Mouse (Mus musculus): ENCODE results near the gene Cramp1l. TPM values are rescaled to one million over a fixed set of nuclear protein-coding genes. Genes with fewer than 3 reads are reported as not detected.

Cramp1l gene
- total and polyA plus RNA-seq, 2 experiments from 2014 or later = 3.2 to 22.3 TPM

GRCm38 (mm10) chr17:25053274-25053673 lies 37.7 kb upstream of the Cramp1l start:
- H3K36me3 ChIP-seq (ENCODE audit: insufficient read depth, low read length) = peaks cover 52% of the 10 kb centered on the region
- TF ChIP-seq CTCF (IDR thresholded peaks at IDR 0.05) = no peak
- 88% methylated on average over 9 of the region's 9 CpGs for WGBS

GRCm38 (mm10) chr17:25047143-25047542 lies 31.6 kb upstream of the Cramp1l start:
- Histone ChIP-seq H3K4me3 (ENCODE audit: low read depth, low read length) (no peak overlapping the region), H3K9me3 (ENCODE audit: low read length) (no peaks in the 10 kb centered on the region), H3K4me2 (ENCODE audit: low read depth, low read length, poor library complexity, severe bottlenecking) (no peak overlapping the region), H3K36me3 (ENCODE audit: insufficient read depth, low read length) (peaks cover 42% of the 10 kb centered on the region), H3K27ac (ENCODE audit: low read depth, low read length) (no peak overlapping the region), H3K27me3 (ENCODE audit: insufficient read depth, low read length) (no peaks in the 10 kb centered on the region), H3K4me1 (ENCODE audit: insufficient read depth, low read length) (no peaks in the 10 kb centered on the region), H3K9ac (replicated peaks; ENCODE audit: low read length, poor library complexity, severe bottlenecking) (no peak overlapping the region)
- ATAC-seq (ENCODE audit: low FRiP score) (no peak), DNase-seq (ENCODE audit: low spot score) (no peak)
- TF ChIP-seq CTCF (IDR thresholded peaks at IDR 0.05) = no peak
- WGBS = 89% methylated on average over 5 of the region's 6 CpGs

More at GRCm38 (mm10) chr17:25053274-25053673, 37.7 kb upstream of the Cramp1l start:
- H3K27me3 ChIP-seq (ENCODE audit: insufficient read depth, low read length) = no peaks in the 10 kb centered on the region
- H3K4me1 ChIP-seq (ENCODE audit: insufficient read depth, low read length) = no peaks in the 10 kb centered on the region
- H3K9ac ChIP-seq (replicated peaks; ENCODE audit: low read length, poor library complexity, severe bottlenecking) = no peak overlapping the region
- no peak overlapping the region for H3K27ac ChIP-seq (ENCODE audit: low read depth, low read length)
- DNase-seq (ENCODE audit: low spot score) (no peak), ATAC-seq (ENCODE audit: low FRiP score) (no peak)
- H3K4me3 ChIP-seq (ENCODE audit: low read depth, low read length) = no peak overlapping the region
- no peaks in the 10 kb centered on the region for H3K9me3 ChIP-seq (ENCODE audit: low read length)
- no peak overlapping the region for H3K4me2 ChIP-seq (ENCODE audit: low read depth, low read length, poor library complexity, severe bottlenecking)

- TF ChIP-seq CTCF (IDR thresholded peaks at IDR 0.05) = no peak
- ATAC-seq (ENCODE audit: low FRiP score) (no peak), DNase-seq (ENCODE audit: low spot score) (no peak)
Measured at GRCm38 (mm10) chr17:25045281-25045680, 29.7 kb upstream of the Cramp1l start.

GRCm38 (mm10) chr17:25044879-25045278 lies 29.3 kb upstream of the Cramp1l start:
- 76% methylated on average over 7 of the region's 7 CpGs for WGBS
- H3K4me2 ChIP-seq (ENCODE audit: low read depth, low read length, poor library complexity, severe bottlenecking) = no peak overlapping the region
- TF ChIP-seq CTCF (IDR thresholded peaks at IDR 0.05) = no peak
- H3K4me1 ChIP-seq (ENCODE audit: insufficient read depth, low read length) = no peaks in the 10 kb centered on the region
- H3K27ac ChIP-seq (ENCODE audit: low read depth, low read length) = no peak overlapping the region
- DNase-seq (ENCODE audit: low spot score) (no peak), ATAC-seq (ENCODE audit: low FRiP score) (no peak)
- H3K9me3 ChIP-seq (ENCODE audit: low read length) = no peaks in the 10 kb centered on the region
- no peaks in the 10 kb centered on the region for H3K27me3 ChIP-seq (ENCODE audit: insufficient read depth, low read length)
- no peak overlapping the region for H3K9ac ChIP-seq (replicated peaks; ENCODE audit: low read length, poor library complexity, severe bottlenecking)
- no peak overlapping the region for H3K4me3 ChIP-seq (ENCODE audit: low read depth, low read length)
- H3K36me3 ChIP-seq (ENCODE audit: insufficient read depth, low read length) = peaks cover 40% of the 10 kb centered on the region

More at GRCm38 (mm10) chr17:25045281-25045680, 29.7 kb upstream of the Cramp1l start:
- 93% methylated on average over 4 of the region's 4 CpGs for WGBS
- H3K36me3 ChIP-seq (ENCODE audit: insufficient read depth, low read length) = peaks cover 41% of the 10 kb centered on the region
- no peak overlapping the region for H3K9ac ChIP-seq (replicated peaks; ENCODE audit: low read length, poor library complexity, severe bottlenecking)
- no peaks in the 10 kb centered on the region for H3K4me1 ChIP-seq (ENCODE audit: insufficient read depth, low read length)
- H3K4me3 ChIP-seq (ENCODE audit: low read depth, low read length) = no peak overlapping the region
- no peaks in the 10 kb centered on the region for H3K9me3 ChIP-seq (ENCODE audit: low read length)
- H3K27ac ChIP-seq (ENCODE audit: low read depth, low read length) = no peak overlapping the region
- no peak overlapping the region for H3K4me2 ChIP-seq (ENCODE audit: low read depth, low read length, poor library complexity, severe bottlenecking)
- no peaks in the 10 kb centered on the region for H3K27me3 ChIP-seq (ENCODE audit: insufficient read depth, low read length)

GRCm38 (mm10) chr17:25036183-25036582 lies 20.6 kb upstream of the Cramp1l start:
- Histone ChIP-seq H3K4me3 (ENCODE audit: low read depth, low read length) (no peak overlapping the region), H3K4me2 (ENCODE audit: low read depth, low read length, poor library complexity, severe bottlenecking) (no peak overlapping the region), H3K27me3 (ENCODE audit: insufficient read depth, low read length) (no peaks in the 10 kb centered on the region), H3K4me1 (ENCODE audit: insufficient read depth, low read length) (no peaks in the 10 kb centered on the region), H3K9ac (replicated peaks; ENCODE audit: low read length, poor library complexity, severe bottlenecking) (no peak overlapping the region), H3K36me3 (ENCODE audit: insufficient read depth, low read length) (peaks cover 54% of the 10 kb centered on the region), H3K9me3 (ENCODE audit: low read length) (no peaks in the 10 kb centered on the region), H3K27ac (ENCODE audit: low read depth, low read length) (no peak overlapping the region)
- no peak for ATAC-seq (ENCODE audit: low FRiP score)
- peak; percentile 7 for DNase-seq (ENCODE audit: low spot score)
- 66% methylated on average over 4 of the region's 4 CpGs for WGBS
- peak; percentile 52 for TF ChIP-seq CTCF (IDR thresholded peaks at IDR 0.05)

GRCm38 (mm10) chr17:25016292-25017132 lies 924 bp upstream of the Cramp1l start:
- Histone ChIP-seq H3K9ac (replicated peaks; ENCODE audit: low read length, poor library complexity, severe bottlenecking) (peak overlapping the region; percentile 65), H3K4me3 (ENCODE audit: low read depth, low read length) (peak overlapping the region; percentile 81), H3K4me1 (ENCODE audit: insufficient read depth, low read length) (peaks cover 10% of the 10 kb centered on the region), H3K9me3 (ENCODE audit: low read length) (no peaks in the 10 kb centered on the region), H3K27me3 (ENCODE audit: insufficient read depth, low read length) (no peaks in the 10 kb centered on the region), H3K36me3 (ENCODE audit: insufficient read depth, low read length) (peaks cover 8% of the 10 kb centered on the region; the same call in 1 of the 2 replicates), H3K27ac (ENCODE audit: low read depth, low read length) (peak overlapping the region; percentile 68), H3K4me2 (ENCODE audit: low read depth, low read length, poor library complexity, severe bottlenecking) (peak overlapping the region; percentile 97)
- ATAC-seq (ENCODE audit: low FRiP score) (peak; percentile 88), DNase-seq (ENCODE audit: low spot score) (peak; percentile 89)
- peak; percentile 52 for TF ChIP-seq CTCF (IDR thresholded peaks at IDR 0.05)
- under 1% methylated on average over 55 of the region's 55 CpGs for WGBS
